Mouse (Mus musculus) testis, adult 2 months (tissue): ENCODE measurements at regions not wholly inside any gene's neighbourhood (a gene's known extent, or its start where the extent isn't known, plus 50 kb on each side); places are given as distances from the start of the nearest gene placed in this dataset.

Experiments used
- CTCF ChIP-seq: fragments of 200-500 bp; IDR thresholded peaks from 2 replicates; pipeline ENCODE4 v1.5.1; 2012; ENCODE audit warnings: low read depth, mild to moderate bottlenecking, inconsistent platforms, low read length, moderate library complexity; ENCODE audit not compliant: control insufficient read depth, insufficient read depth, insufficient replicate concordance
- POLR2A ChIP-seq: fragments of 200-500 bp; IDR thresholded peaks from 2 replicates; pipeline ENCODE4 v1.6.1; 2012; ENCODE audit warnings: low read depth, mild to moderate bottlenecking, inconsistent platforms, low read length, moderate library complexity; ENCODE audit not compliant: control insufficient read depth

DNA sequence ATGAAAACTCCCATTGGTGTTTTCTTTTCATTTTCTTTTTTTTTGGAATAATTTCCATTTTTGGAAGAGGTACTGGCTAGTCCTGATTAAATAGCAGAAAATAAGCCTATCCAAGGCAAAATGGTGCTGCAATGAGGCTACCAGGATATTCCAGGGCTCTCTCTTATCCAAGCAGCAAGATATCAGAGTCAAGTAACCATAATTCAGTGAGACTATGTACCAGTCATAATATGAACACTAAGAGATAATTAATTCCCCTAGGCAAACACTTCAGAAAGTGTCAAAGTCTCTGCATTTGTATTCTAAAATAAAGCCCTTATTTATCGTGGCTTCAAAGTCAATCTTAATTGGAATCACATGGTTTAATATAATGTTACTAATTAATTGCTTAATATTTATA is 475.1 kb upstream of the Gm11114 start:
- TF ChIP-seq POLR2A: no peak
- no peak for TF ChIP-seq CTCF
